Mouse (Mus musculus): ENCODE data around the gene Arrdc3.
A peak's percentile ranks its signal among the peaks of the same experiment; 100 is the strongest.
"Not testable (repeated sequence)": the region's sequence is repeated elsewhere in the genome, so short reads cannot be mapped to it uniquely, and the experiment has no call there.

Gene Arrdc3

DNA sequence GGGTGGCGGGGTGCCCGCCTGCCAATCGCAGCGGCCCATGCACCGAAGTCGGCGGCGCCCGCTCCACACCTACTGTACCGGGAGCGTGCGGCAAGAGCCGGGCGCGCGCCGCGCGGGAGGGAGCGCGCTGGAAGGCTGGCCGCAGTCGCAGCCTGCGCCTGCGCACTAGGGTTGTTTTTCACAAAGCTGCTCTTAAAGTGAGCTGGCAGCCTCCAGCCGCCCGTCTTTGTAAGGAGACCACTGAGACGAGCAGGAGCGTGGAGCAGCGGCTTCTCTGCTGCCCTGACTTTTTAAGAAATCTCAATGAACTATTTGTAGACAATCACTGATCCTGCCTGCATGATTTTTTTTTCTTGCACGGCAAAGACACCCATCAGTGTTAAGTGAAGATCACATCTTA lies at the start of gene Arrdc3:
Gene Arrdc3 (plus strand): TSS at position 195 of the 400 bp plus-strand sequence.
- DNase-seq, result peak; percentile 98

GRCm38 (mm10) chr13:80862215-80862614 lies 21.0 kb upstream of the Arrdc3 start:
- DNase-seq, result peak; percentile 89

- DNase-seq, result no peak
Observed at GRCm38 (mm10) chr13:80864195-80864594, 19.0 kb upstream of the Arrdc3 start.

DNA sequence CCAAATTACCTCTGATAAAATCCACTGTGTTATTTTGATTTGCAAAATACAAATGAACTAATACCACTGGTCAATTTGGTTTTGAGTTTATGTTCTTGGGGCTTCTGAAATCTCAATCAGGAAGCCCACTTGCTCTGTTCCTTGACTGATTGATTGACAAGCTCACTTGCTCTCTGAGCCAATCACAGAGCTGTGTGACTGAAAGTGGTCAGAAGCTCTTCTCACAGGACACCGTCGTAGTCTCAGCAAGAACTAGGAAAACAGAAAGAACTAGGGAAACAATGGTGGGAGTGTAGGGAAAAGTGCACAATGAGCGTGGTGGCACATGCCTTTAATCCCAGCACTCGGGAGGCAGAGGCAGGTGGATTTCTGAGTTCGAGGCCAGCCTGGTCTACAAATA lies 8.1 kb upstream of the Arrdc3 start:
- no peak for DNase-seq

GRCm38 (mm10) chr13:80880756-80881155 lies 2.4 kb upstream of the Arrdc3 start:
- DNase-seq, result no peak

- DNase-seq, result peak; percentile 68
Observed at GRCm38 (mm10) chr13:80881722-80882500, 1.3 kb upstream of the Arrdc3 start.

GRCm38 (mm10) chr13:80882716-80883135 lies 458 bp upstream of the Arrdc3 start:
- no peak for DNase-seq

DNA sequence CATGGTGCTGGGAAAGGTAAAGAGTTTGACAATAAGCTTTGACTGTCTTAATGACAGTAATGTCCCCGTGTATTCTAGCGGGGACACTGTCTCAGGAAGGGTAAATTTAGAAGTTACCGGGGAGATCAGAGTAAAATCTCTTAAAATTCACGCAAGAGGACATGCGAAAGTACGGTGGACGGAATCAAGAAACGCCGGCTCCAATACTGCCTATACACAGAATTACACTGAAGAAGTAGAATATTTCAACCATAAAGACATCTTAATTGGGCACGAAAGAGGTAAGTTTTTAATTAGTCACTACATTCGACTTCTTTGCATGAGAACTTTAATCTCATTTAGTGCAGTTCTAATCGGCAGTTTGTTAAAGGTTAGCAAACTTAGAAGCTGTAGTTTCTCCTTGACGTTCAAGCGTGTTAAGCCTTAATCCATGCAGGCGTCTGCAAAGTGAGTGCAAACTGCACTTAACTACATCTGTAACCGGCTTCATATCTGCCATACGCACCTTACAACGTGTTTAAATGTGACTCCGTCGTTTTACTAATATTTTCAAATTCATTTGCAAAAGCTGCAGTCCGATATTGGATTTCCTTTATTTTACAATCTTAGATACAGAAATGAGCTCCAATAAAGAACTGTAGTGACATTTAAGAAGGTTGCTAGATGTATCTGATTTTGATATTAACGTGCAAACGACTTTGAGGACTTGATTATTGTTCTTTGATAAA lies 629 bp downstream of the Arrdc3 start:
- DNase-seq, result peak; percentile 20

DNA sequence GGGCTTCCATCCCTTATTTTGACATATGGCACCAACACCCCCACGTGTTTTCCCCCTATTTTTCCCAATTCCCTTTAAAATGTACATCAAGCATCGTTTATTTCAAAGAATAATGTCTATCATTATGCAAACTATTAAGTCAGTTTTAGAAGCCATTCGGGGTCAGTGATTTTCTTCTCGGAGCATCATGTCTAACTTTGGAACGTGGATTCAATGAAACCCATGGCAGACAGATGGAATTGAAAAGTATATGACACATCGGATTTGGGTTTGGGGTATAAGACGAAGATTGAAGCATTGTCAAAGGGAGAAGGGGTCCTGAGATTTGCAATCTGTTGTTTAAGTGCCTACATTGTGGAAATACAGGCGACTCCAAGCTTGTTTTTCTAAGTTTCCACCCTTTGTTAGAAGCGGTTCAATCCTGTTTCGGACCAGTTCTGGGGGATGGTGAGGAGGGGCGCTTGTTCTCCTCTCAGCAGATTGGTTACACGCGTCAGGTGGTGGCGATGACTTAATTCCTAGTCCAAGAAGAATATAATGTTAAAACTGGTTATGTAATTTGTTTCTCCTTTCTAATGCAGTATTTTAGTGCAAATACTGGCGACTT lies 1.3 kb downstream of the Arrdc3 start:
- peak; percentile 83 for DNase-seq

DNA sequence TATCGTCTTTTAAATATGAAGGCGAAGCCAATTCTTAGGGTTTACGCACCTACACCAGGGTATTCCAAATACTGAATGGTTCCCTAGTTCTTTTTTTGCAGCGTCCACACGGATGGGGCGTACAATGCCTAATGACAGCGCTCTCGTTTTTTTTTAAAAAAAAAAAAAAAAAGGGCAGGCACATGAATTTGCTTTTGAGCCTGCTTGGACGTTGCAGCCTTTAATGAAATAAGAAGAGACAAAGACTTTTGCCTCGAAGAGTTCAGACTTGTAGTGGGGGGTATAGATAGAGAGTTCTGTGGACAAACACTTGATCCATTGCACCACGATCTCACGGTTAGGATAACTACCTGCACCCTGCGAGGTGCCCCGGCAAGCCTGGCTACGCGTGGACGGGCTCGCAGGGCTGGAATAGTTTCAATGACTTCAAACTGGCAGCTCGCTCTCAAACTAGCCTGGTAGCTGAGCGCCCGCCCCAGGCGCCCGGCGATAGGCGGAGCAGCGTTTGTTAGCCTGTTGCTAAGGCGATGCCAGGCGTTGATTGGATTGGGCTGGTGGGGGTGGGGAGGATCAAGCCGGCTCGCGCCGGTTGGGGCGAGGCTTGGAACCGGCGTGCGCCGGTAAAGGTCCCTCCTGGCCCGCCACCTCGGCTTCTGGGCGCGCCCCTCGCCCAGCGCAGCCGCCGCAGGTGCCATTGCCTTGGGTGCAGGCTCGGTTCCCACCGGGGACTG lies 2.1 kb downstream of the Arrdc3 start:
- DNase-seq, result peak; percentile 96

- DNase-seq, result peak; percentile 97
Observed at GRCm38 (mm10) chr13:80885834-80886663, 2.9 kb downstream of the Arrdc3 start.

GRCm38 (mm10) chr13:80886664-80887210 lies 3.6 kb downstream of the Arrdc3 start:
- no peak for DNase-seq

DNA sequence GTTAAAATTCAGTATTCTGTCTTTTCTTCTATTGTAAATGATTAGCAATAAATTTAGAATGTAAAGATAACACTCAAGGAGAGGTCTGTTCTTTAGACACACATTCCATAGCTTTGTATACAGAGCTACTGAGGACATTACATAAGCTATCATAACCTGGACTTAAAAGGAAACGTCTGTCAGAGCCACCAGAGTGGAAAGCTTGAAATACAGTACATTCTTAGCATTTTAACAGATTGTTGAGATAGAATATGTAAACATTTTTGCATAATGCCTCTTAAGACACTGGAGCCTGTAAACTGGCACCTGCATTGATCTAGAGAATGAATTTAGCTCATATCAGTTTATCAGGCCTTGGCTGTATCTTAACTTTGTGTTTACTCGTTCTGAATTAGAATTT lies 4.7 kb downstream of the Arrdc3 start:
- no peak for DNase-seq

DNA sequence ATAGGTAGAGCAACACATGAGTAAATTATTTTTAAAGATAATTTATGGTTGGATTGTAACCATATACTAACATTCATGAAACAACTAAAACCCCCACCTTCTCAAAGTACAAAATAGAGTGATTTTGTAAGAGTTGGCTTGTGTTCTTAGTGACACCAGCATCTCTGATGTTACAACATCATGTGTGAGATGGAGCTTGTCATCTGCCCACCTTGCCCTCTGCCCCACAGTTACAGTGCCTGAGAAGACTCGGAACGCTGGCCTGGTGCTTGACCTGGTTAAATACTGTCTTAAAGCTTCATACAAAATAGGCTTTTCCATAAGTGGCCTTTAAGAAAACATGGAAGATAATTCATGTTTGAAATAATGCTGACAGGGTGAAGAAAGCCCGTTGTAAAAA lies 11.7 kb downstream of the Arrdc3 start:
- not testable (repeated sequence) for DNase-seq

DNA sequence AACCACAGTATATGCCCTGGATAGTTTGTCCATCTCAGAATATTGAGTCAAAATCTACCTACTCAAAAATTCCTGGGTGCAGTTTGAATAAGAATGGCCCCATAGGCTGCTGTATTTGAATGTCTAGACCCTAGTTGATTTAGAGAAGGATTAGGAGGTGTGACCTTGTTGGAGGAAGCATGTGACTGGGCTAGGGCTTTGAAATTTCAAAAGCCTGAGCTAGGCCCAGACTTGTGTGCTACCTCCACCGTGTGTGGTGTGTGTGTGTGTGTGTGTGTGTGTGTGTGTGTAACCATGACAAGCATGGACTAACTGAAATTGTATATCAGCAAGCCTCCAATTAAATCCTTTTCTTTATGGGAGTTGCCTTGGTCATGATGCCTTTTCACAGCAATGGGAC lies 14.2 kb downstream of the Arrdc3 start:
- DNase-seq, result no peak

- no peak for DNase-seq
Observed at GRCm38 (mm10) chr13:80898095-80898494, 14.9 kb downstream of the Arrdc3 start.

- no peak for DNase-seq
Observed at GRCm38 (mm10) chr13:80899435-80900029, 16.3 kb downstream of the Arrdc3 start.

DNA sequence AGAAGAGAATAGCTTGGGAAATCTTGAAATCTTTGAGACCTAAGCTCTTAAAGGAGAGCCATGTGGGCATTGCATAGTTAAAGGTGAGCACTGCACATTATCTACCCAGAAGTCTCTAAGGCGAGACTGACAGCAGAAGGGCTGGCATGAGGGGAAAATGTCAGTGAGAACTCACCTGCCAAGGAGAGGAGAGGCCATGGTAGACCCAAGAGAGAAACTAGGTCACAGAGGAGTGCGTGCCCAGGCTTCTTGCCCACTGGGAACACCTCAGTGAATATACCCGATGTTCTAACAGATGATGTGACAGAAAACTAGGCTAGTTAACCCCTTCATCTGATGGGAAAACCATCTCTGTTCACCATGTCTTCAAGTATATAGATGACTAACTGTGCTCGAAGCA lies 18.2 kb downstream of the Arrdc3 start:
- DNase-seq, result no peak

GRCm38 (mm10) chr13:80902796-80903195 lies 19.6 kb downstream of the Arrdc3 start:
- DNase-seq, result no peak

DNA sequence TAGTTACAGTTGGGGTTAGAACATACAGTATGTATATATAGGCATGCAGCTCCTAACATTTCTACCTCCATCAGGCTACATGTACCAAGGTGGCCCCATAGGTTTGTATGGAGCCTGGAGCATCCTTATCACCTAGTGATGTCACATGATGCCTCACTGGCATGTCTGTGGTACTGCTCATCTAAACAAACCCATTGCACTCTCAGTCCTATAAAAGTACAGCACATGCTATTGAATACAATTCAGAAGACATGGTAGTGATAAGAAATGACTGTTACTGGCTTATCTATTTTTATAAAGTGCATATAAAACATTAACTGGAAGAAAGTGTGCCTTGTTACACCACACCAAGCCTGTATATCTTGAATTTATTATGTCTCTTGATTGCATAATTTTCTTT lies 30.2 kb downstream of the Arrdc3 start:
- DNase-seq, result no peak

- no peak for DNase-seq
Observed at GRCm38 (mm10) chr13:80920939-80921338, 37.8 kb downstream of the Arrdc3 start.
